Mouse (Mus musculus): ENCODE data around the gene Ptger3.

DNA sequence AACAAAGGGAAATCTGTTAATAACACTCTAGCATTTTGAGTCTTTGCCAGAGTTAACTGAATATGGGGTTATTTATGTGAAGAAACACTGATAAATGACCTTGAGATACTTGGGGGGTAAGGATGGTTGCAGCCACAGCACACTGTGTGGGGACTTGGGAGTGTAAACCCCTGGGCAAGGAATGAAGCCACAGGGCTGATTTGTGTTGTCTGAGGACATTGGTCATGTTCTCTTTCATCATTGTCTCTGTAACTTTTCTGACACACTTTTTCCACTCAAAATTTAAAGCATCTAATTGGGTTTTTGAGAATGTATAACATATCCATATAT is 38.7 kb downstream of the Ptger3 start:
- no peak for TF ChIP-seq CTCF (IDR thresholded peaks at IDR 0.05; ENCODE audit: low read depth)
- no peak for TF ChIP-seq EP300 (IDR thresholded peaks at IDR 0.05; ENCODE audit: low read depth)
